Mouse (Mus musculus): ENCODE results near the gene Rnf207.

DNA sequence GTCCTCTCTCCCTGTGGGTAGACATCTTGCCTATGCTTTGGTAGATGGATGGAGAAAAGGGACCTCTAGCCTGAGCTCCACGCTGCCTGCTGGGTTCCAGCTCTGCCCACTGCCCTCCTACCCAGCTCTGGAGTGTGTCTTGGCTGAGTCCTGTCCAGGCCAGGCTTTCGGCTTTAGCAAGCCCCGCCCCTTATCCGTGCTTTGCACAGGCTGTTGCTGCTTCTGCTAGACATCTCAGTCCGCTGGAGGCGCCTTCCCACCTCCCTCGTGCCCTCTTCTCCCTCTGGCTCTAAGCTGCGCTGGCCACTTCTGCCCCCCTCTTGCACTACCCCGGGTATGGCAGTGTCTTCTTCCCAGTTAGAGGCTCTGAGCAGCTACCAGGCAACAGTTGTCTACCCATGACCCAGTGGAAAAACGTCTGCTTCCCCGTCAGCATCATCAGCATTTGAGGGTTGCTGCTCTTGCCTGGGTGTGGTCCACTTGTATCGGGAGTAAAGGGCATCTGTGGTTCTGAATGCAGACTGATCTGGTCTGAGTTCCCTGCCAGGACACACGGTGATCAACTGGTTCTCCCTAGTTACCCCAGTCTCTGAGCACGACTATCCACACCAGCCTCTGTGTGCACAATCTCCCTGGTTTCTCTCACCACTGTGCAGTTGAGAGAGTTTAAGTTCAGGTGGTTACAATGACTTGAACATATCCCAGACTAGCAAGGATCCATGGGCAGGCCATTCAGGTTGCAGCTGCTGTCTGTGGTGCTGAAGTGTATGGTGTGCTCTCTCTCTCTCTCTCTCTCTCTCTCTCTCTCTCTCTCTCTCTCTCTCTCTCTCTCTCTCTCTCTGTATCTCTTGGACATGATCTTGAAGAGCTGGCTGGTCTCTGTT lies 32.9 kb upstream of the Rnf207 start:
- TF ChIP-seq CTCF (IDR thresholded peaks at IDR 0.05; ENCODE audit: extremely low read depth, insufficient read depth, low read length) (no peak), POLR2A (IDR thresholded peaks at IDR 0.05; ENCODE audit: extremely low read depth, insufficient read depth, low read length) (no peak)

Measured in cortical plate, adult 2 months (tissue).